Mouse (Mus musculus): ENCODE data around the gene Gm20837. TPM values are rescaled to one million over a fixed set of nuclear protein-coding genes. Genes with fewer than 3 reads are reported as not detected.
"Not testable (repeated sequence)": the region's sequence is repeated elsewhere in the genome, so short reads cannot be mapped to it uniquely, and the experiment has no call there.

Gene Gm20837
- not detected for total RNA-seq (2021)
- long read RNA-seq, experiment 1: 0 reads
- long read RNA-seq, experiment 2: 0 reads

DNA sequence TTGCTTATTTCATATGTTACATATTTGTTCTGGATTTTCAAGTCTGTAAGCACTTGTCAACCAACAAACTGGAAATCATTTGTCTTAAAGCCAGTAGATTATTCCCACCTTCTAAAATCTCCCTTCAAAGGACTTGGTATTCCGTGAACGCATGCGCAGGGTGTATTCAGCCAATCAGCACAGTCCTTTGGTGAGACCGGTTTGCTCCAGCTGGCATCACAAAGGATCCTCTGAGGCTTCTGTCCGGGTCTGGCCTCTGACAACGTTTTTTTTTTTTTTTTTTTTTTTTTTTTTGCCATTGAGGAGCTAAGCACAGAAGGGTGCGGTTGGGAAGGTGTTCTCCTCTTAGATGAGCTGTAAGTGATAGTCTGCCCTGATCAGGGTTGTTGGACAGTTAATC, at the start of gene Gm20837:
Gene Gm20837 (plus strand): TSS at position 301 of the 400 bp plus-strand sequence.
- not testable (repeated sequence) for DNase-seq (ENCODE audit: low spot score in 2 of 2)
